Mouse (Mus musculus) bone marrow macrophage, adult 2 months (primary cell): Measurements from ENCODE around the gene Smg7.

Experiments used
- CTCF ChIP-seq: IDR thresholded peaks from 2 replicates; pipeline ENCODE4 v1.5.1; 2012; ENCODE audit warnings: low read depth, mild to moderate bottlenecking, low read length, moderate library complexity
- POLR2A ChIP-seq: IDR thresholded peaks from 2 replicates; pipeline ENCODE4 v1.6.1; 2012; ENCODE audit warnings: mild to moderate bottlenecking, low read depth, low read length, borderline replicate concordance

- TF ChIP-seq CTCF (no peak), POLR2A (no peak)
Observed at GRCm38 (mm10) chr1:152799897-152800296, 102.5 kb downstream of the Smg7 start, which contains the start of gene Ncf2.
